Mouse (Mus musculus): ENCODE measurements around the gene Mecom. TPM values are rescaled to one million over a fixed set of nuclear protein-coding genes. Genes with fewer than 3 reads are reported as not detected.
"Not testable (repeated sequence)": the region's sequence is repeated elsewhere in the genome, so short reads cannot be mapped to it uniquely, and the experiment has no call there.

The Mecom gene
- polyA plus RNA-seq, 1 experiment = 3.2 TPM

DNA sequence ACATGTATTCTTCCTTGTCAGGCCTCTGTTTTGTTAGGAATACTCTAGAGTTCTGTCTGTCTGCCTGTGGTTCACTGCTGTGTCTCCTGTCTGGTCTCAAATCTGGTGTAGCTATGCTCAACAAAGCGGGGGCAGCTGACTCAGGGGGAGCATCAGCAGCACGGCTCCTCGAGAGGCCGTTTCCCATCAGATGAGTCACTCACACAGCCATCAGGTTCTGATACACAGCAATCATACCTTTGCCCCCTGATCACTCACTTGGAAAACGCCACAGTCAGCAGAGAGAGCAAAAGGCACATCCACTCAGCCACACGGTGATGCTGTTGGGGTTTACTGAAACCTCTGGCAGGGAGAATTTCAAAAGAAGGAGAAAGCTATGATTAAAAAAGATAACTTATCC, 5.9 kb upstream of the Mecom start:
- Histone ChIP-seq H3K27ac (ENCODE audit: insufficient read depth, low read length) (no peak overlapping the region), H3K4me1 (ENCODE audit: control insufficient read depth, insufficient read depth, low read length) (no peaks in the 10 kb centered on the region), H3K4me3 (ENCODE audit: insufficient read depth, low read length) (no peak overlapping the region)
- TF ChIP-seq CTCF (IDR thresholded peaks at IDR 0.05; ENCODE audit: extremely low read depth, insufficient read depth, low read length) (no peak), POLR2A (IDR thresholded peaks at IDR 0.05; ENCODE audit: extremely low read depth, insufficient read depth, low read length) (no peak)

DNA sequence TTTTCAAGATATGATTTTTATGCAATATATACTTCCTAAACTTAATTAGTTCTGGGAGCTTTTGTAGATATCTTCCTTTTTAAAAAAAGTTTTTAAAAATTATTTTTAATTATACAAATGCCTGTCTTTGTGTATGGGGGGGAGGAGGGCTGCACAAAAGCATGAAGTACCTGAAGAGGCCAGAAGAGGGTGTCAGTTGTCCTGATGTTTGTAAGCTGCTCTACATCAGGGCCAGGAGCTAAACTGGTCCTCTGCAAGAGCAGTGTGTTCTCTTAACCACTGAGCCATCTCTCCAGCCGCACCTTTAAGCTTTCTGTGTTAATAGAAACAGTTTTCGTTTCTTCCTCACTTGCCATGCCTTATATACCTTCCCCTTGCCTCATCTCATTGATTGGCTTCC, 2.4 kb upstream of the Mecom start:
- TF ChIP-seq POLR2A (IDR thresholded peaks at IDR 0.05; ENCODE audit: extremely low read depth, insufficient read depth, low read length) = no peak
- 0 out of 2 replicates have a peak, but pooled peaks have one; percentile 4 for TF ChIP-seq CTCF (IDR thresholded peaks at IDR 0.05; ENCODE audit: extremely low read depth, insufficient read depth, low read length)
- H3K4me1 ChIP-seq (ENCODE audit: control insufficient read depth, insufficient read depth, low read length) = no peaks in the 10 kb centered on the region

DNA sequence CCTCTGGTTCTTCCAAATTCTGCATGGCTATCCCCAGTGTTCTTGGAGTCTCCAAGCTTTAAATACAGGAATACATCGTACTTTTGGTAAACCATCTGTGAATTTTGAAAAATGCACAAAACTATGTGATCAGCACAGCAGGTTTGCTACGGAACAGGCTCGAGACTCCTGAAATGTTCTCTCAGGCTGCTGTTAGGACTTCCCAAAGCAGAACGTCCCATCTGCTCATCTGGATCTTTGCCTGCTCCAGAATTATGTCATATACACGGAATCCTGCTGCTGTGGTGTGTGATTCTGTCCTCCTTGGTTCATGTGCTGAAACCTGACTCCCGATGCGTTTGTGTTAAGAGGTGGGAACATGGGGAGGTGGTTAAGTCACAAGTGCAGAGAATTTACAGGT, 1.1 kb upstream of the Mecom start:
- TF ChIP-seq CTCF (IDR thresholded peaks at IDR 0.05; ENCODE audit: extremely low read depth, insufficient read depth, low read length) (no peak), POLR2A (IDR thresholded peaks at IDR 0.05; ENCODE audit: extremely low read depth, insufficient read depth, low read length) (no peak)
- Histone ChIP-seq H3K4me1 (ENCODE audit: control insufficient read depth, insufficient read depth, low read length) (no peaks in the 10 kb centered on the region), H3K4me3 (ENCODE audit: insufficient read depth, low read length) (no peak overlapping the region), H3K27ac (ENCODE audit: insufficient read depth, low read length) (no peak overlapping the region)

More for the DNA sequence above, 2.4 kb upstream of the Mecom start:
- H3K4me3 ChIP-seq (ENCODE audit: insufficient read depth, low read length) = no peak overlapping the region
- H3K27ac ChIP-seq (ENCODE audit: insufficient read depth, low read length) = no peak overlapping the region

DNA sequence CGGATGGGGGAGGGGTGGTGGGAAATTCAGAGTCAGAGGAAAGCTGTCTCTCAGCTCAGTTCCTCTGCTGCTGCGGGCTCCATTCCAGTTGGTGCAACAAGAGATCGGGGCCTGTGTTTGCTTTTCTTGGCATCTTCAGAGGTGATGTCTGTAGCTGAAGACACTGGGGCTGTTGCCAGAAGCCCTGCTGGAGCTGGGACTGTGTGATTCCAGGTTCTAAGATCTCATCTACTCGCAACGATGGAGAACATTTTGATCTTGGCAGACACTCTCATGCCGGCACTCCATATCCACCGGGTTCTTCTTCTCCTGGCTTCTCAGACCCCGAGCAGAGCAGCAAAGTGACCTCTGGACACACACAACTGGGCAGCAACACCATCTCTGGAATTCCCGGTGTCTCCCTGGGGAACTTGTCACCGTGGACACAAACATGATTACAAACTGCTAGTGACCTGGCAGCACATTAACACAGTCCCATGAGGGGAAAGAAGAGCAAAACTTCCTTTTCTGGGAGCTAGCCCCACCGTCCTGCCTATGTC, 908 bp downstream of the Mecom start:
- Histone ChIP-seq H3K4me3 (ENCODE audit: insufficient read depth, low read length) (no peak overlapping the region), H3K4me1 (ENCODE audit: control insufficient read depth, insufficient read depth, low read length) (no peaks in the 10 kb centered on the region), H3K27ac (ENCODE audit: insufficient read depth, low read length) (no peak overlapping the region)
- no peak for TF ChIP-seq CTCF (IDR thresholded peaks at IDR 0.05; ENCODE audit: extremely low read depth, insufficient read depth, low read length)
- no peak for TF ChIP-seq POLR2A (IDR thresholded peaks at IDR 0.05; ENCODE audit: extremely low read depth, insufficient read depth, low read length)

DNA sequence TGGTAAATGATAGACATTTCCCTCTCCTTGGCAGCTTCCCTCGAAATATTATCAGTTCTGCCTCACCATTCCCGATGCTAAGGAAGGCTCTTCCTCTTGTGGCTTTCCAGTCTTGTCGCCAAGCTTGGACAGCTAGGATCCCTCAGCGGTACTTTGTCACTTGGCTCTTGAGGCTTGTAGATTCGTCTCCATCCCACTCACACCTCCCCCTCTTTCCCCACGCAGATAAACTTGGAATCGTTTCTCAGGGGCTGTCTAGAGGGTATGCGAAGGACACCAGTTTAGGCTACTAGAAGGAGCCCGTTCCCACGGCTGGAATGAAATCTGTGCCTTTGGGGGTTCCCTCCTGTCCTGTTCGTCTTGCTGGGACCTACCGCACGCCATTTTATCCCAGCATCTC, 1.4 kb downstream of the Mecom start:
- no peaks in the 10 kb centered on the region for H3K4me1 ChIP-seq (ENCODE audit: control insufficient read depth, insufficient read depth, low read length)
- H3K4me3 ChIP-seq (ENCODE audit: insufficient read depth, low read length) = no peak overlapping the region
- TF ChIP-seq POLR2A (IDR thresholded peaks at IDR 0.05; ENCODE audit: extremely low read depth, insufficient read depth, low read length) (no peak), CTCF (IDR thresholded peaks at IDR 0.05; ENCODE audit: extremely low read depth, insufficient read depth, low read length) (no peak)
- no peak overlapping the region for H3K27ac ChIP-seq (ENCODE audit: insufficient read depth, low read length)

DNA sequence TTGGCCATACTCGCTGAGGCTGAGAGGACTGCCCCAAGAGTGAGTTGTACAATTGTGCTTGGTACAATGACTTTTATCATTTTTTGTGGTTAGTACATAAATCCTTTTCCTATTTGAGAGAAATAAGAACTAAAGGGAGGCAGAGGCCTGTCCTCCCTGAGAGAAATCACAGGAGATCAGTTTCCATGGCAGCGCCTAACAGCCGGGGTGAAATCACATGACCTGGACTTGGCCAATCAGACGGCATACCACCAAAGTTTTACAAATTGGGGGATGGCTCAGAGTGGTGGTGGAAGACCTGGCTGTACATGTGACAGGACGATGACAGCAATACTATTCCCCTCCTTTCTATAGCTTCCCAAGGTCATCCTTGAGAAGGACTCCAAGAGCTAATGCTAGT, 2.6 kb downstream of the Mecom start:
- TF ChIP-seq CTCF (IDR thresholded peaks at IDR 0.05; ENCODE audit: extremely low read depth, insufficient read depth, low read length) (no peak), POLR2A (IDR thresholded peaks at IDR 0.05; ENCODE audit: extremely low read depth, insufficient read depth, low read length) (no peak)
- no peak overlapping the region for H3K27ac ChIP-seq (ENCODE audit: insufficient read depth, low read length)
- H3K4me3 ChIP-seq (ENCODE audit: insufficient read depth, low read length) = no peak overlapping the region
- H3K4me1 ChIP-seq (ENCODE audit: control insufficient read depth, insufficient read depth, low read length) = no peaks in the 10 kb centered on the region

DNA sequence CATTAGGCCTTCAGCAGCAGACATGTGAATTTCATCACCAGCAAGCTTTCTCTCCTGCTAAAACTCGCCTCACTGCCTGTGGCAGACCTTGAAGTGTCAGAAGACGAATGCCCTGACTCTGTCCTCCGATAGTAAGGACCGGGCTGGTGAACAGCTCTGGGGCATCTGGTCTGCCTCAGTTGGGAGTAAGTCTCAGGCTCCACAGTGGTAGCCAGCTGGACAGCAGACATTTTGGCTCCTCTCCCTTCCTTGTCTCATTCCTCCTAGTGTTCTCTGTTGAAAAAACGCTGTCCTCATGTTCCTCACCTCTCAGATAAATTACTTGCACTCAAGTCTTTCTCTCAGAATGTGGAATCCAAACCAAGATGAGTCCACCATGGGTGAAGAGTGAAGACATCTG, 3.5 kb downstream of the Mecom start:
- TF ChIP-seq CTCF (IDR thresholded peaks at IDR 0.05; ENCODE audit: extremely low read depth, insufficient read depth, low read length) = no peak
- TF ChIP-seq POLR2A (IDR thresholded peaks at IDR 0.05; ENCODE audit: extremely low read depth, insufficient read depth, low read length) = no peak
- Histone ChIP-seq H3K4me3 (ENCODE audit: insufficient read depth, low read length) (no peak overlapping the region), H3K27ac (ENCODE audit: insufficient read depth, low read length) (no peak overlapping the region), H3K4me1 (ENCODE audit: control insufficient read depth, insufficient read depth, low read length) (no peaks in the 10 kb centered on the region)

DNA sequence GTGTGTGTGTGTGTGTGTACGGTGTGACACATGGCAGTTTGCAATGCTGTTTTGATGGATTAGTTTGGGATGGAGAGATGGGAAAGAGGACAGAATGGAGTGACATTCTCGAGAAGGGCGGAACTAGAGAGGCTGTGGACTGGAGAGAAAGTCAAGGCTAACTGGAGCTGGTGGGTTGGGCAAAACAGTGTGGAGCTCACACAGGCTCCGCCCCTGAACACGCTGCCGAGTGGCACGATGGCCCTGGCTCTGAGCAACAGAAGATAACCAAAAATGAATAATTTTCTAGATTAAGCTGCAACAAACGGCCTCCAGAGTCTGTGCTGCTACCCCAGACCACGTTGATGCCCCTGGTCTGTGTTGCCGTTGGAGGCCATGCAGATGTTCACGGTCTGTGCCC, 12.0 kb downstream of the Mecom start:
- H3K27ac ChIP-seq (ENCODE audit: insufficient read depth, low read length) = no peak overlapping the region
- no peaks in the 10 kb centered on the region for H3K4me1 ChIP-seq (ENCODE audit: control insufficient read depth, insufficient read depth, low read length)
- TF ChIP-seq POLR2A (IDR thresholded peaks at IDR 0.05; ENCODE audit: extremely low read depth, insufficient read depth, low read length) = no peak
- no peak for TF ChIP-seq CTCF (IDR thresholded peaks at IDR 0.05; ENCODE audit: extremely low read depth, insufficient read depth, low read length)

DNA sequence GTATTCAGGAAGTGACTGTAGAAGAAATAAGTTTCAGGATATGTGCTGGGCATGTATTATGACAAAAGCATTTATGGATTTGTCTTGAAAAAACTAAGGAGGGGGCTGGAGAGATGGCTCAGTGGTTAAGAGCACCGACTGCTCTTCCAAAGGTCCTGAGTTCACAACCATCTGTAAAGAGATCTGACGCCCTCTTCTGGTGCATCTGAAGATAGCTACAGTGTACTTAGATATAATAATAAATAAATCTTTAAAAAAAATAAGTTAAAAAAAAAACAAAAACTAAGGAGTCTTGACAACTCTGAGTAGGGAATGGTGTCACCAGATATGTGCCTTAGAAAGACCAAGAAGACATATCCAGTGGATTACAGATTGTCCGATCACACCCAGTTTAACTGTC, 27.1 kb downstream of the Mecom start:
- not testable (repeated sequence) for H3K4me3 ChIP-seq (ENCODE audit: insufficient read depth, low read length); H3K4me1 ChIP-seq (ENCODE audit: control insufficient read depth, insufficient read depth, low read length); H3K27ac ChIP-seq (ENCODE audit: insufficient read depth, low read length)

More for the DNA sequence above, 12.0 kb downstream of the Mecom start:
- no peak overlapping the region for H3K4me3 ChIP-seq (ENCODE audit: insufficient read depth, low read length)

DNA sequence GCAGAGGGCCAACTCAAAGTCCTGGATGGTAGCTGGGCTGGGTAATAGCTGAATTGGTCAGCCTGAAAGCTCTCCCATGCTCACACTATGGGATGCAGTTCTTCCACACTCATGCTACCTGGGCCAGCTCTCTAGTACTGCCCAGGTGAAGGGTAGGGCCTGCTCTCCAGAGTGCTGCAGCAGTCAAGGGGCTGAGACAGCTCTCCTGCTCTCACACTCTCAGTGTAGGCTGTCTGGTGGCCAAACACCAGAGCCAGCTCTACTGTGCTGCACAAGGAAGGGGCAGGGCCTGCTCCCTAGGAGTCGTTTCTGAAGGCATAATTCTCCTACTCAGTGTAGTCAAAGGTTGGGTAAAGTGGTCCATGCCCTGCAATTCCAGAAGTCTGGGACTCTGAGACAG, 28.4 kb downstream of the Mecom start:
- Histone ChIP-seq H3K27ac (ENCODE audit: insufficient read depth, low read length) (no peak overlapping the region), H3K4me3 (ENCODE audit: insufficient read depth, low read length) (no peak overlapping the region), H3K4me1 (ENCODE audit: control insufficient read depth, insufficient read depth, low read length) (no peaks in the 10 kb centered on the region)
- no peak for TF ChIP-seq CTCF (IDR thresholded peaks at IDR 0.05; ENCODE audit: extremely low read depth, insufficient read depth, low read length)
- TF ChIP-seq POLR2A (IDR thresholded peaks at IDR 0.05; ENCODE audit: extremely low read depth, insufficient read depth, low read length) = no peak

DNA sequence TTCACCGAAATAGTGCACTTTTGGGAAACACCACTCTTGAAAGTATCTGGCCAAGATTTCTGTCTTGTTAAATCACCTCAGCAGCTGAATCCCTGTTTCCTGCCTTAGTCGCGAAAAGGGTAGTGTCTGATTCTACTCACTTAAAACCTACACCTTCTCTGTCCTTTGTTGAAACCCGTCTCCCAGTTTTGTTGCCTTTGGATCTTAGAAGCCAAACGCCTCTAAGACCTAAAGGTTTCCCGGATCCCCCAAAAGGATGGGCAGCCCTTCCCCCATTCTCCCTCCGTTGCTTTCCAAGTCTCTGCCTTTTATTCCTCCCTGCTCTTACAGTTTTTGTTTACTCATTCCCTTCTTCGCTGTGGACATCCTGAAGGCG, 32.0 kb downstream of the Mecom start:
- Histone ChIP-seq H3K4me3 (ENCODE audit: insufficient read depth, low read length) (no peak overlapping the region), H3K4me1 (ENCODE audit: control insufficient read depth, insufficient read depth, low read length) (no peaks in the 10 kb centered on the region), H3K27ac (ENCODE audit: insufficient read depth, low read length) (no peak overlapping the region)
- no peak for TF ChIP-seq CTCF (IDR thresholded peaks at IDR 0.05; ENCODE audit: extremely low read depth, insufficient read depth, low read length)
- no peak for TF ChIP-seq POLR2A (IDR thresholded peaks at IDR 0.05; ENCODE audit: extremely low read depth, insufficient read depth, low read length)

Data from cortical plate, adult 2 months (tissue).